Mouse (Mus musculus): ENCODE measurements around the gene Dpp4.

The Dpp4 gene

GRCm38 (mm10) chr2:62408701-62409201, 3.3 kb downstream of the Dpp4 start:
- DNase-seq (ENCODE audit: low spot score), result no peak

GRCm38 (mm10) chr2:62408216-62408615, 3.8 kb downstream of the Dpp4 start:
- no peak for DNase-seq (ENCODE audit: low spot score)

- no peak for DNase-seq (ENCODE audit: low spot score)
Measured at GRCm38 (mm10) chr2:62403556-62404135, 8.4 kb downstream of the Dpp4 start.

GRCm38 (mm10) chr2:62401011-62401410, 11.0 kb downstream of the Dpp4 start:
- no peak for DNase-seq (ENCODE audit: low spot score)

- no peak for DNase-seq (ENCODE audit: low spot score)
Measured at GRCm38 (mm10) chr2:62399832-62400231, 12.2 kb downstream of the Dpp4 start.

- DNase-seq (ENCODE audit: low spot score), result no peak
Measured at GRCm38 (mm10) chr2:62399361-62399760, 12.7 kb downstream of the Dpp4 start.

GRCm38 (mm10) chr2:62398115-62398875, 13.7 kb downstream of the Dpp4 start:
- DNase-seq (ENCODE audit: low spot score), result no peak

- DNase-seq (ENCODE audit: low spot score), result no peak
Measured at GRCm38 (mm10) chr2:62397661-62398060, 14.4 kb downstream of the Dpp4 start.

- DNase-seq (ENCODE audit: low spot score), result no peak
Measured at GRCm38 (mm10) chr2:62396799-62397198, 15.2 kb downstream of the Dpp4 start.

GRCm38 (mm10) chr2:62394800-62395199, 17.2 kb downstream of the Dpp4 start:
- no peak for DNase-seq (ENCODE audit: low spot score)

GRCm38 (mm10) chr2:62392098-62392497, 19.9 kb downstream of the Dpp4 start:
- DNase-seq (ENCODE audit: low spot score), result no peak

- no peak for DNase-seq (ENCODE audit: low spot score)
Measured at GRCm38 (mm10) chr2:62390961-62391461, 21.0 kb downstream of the Dpp4 start.

- no peak for DNase-seq (ENCODE audit: low spot score)
Measured at GRCm38 (mm10) chr2:62390305-62390704, 21.7 kb downstream of the Dpp4 start.

GRCm38 (mm10) chr2:62388841-62389240, 23.2 kb downstream of the Dpp4 start:
- DNase-seq (ENCODE audit: low spot score), result no peak

- no peak for DNase-seq (ENCODE audit: low spot score)
Measured at GRCm38 (mm10) chr2:62383196-62383595, 28.8 kb downstream of the Dpp4 start.

GRCm38 (mm10) chr2:62382440-62382839, 29.6 kb downstream of the Dpp4 start:
- no peak for DNase-seq (ENCODE audit: low spot score)

GRCm38 (mm10) chr2:62381756-62382155, 30.3 kb downstream of the Dpp4 start:
- no peak for DNase-seq (ENCODE audit: low spot score)

- no peak for DNase-seq (ENCODE audit: low spot score)
Measured at GRCm38 (mm10) chr2:62373692-62374091, 38.3 kb downstream of the Dpp4 start.

GRCm38 (mm10) chr2:62370048-62370447, 42.0 kb downstream of the Dpp4 start:
- DNase-seq (ENCODE audit: low spot score), result no peak

- no peak for DNase-seq (ENCODE audit: low spot score)
Measured at GRCm38 (mm10) chr2:62368349-62369053, 43.5 kb downstream of the Dpp4 start.

GRCm38 (mm10) chr2:62363606-62364005, 48.4 kb downstream of the Dpp4 start:
- no peak for DNase-seq (ENCODE audit: low spot score)

GRCm38 (mm10) chr2:62362211-62362610, 49.8 kb downstream of the Dpp4 start:
- no peak for DNase-seq (ENCODE audit: low spot score)

- DNase-seq (ENCODE audit: low spot score), result no peak
Measured at GRCm38 (mm10) chr2:62361514-62361913, 50.5 kb downstream of the Dpp4 start.

Measured in c-Kit-positive CD71-positive TER-119-positive erythroid progenitor cells, embryonic 14.5 days (primary cell).